8 mouse cellular contexts compared by ENCODE assay signal in genomic region chr5:145140611-145141010, GRCm38 (mm10). TPM values are rescaled to one million over a fixed set of nuclear protein-coding genes. Genes with fewer than 3 reads are reported as not detected.
DNase-seq lines count a peak whose midpoint lies in the region; ATAC-seq and TF ChIP-seq lines count a peak whose summit lies in the region.

No protein-coding gene starts in this region.

- H3K36me3 ChIP-seq in intestine, postnatal 0 days (ENCODE audit: control insufficient read depth, insufficient read depth): peaks cover 45% of the 10 kb centered on the region
- H3K36me3 ChIP-seq in midbrain, postnatal 0 days (ENCODE audit: insufficient read depth, low read length): peaks cover 29% of the 10 kb centered on the region

- peaks cover 12% of the 10 kb centered on the region for H3K4me1 ChIP-seq in embryonic fibroblast, embryonic 13.5 days (ENCODE audit: control insufficient read depth, insufficient read depth, low read length)
- peaks cover 9% of the 10 kb centered on the region for H3K4me1 ChIP-seq in intestine, postnatal 0 days (replicated peaks; ENCODE audit: control insufficient read depth, insufficient read depth, low read length)
- peaks cover 5% of the 10 kb centered on the region; the same call in 1 of the 2 replicates for H3K4me1 ChIP-seq in midbrain, postnatal 0 days (ENCODE audit: insufficient read depth, low read length)

- no peaks in the 10 kb centered on the region for H3K9me3 ChIP-seq in intestine, postnatal 0 days (ENCODE audit: control insufficient read depth)
- H3K9me3 ChIP-seq in midbrain, postnatal 0 days (ENCODE audit: low read length): no peaks in the 10 kb centered on the region

- intact Hi-C loops in heart, postnatal 36 days (cut with DNase I): loop anchor here (2.0 kb wide), 1 partner anchor 26 kb away; the partner anchor contains the start of genes Cpsf4 and Ptcd1

- peak; percentile 2 for ATAC-seq in CD4-positive, CD25-positive, alpha-beta regulatory T cell, adult 4 months
- peak; percentile 28; the same call in 1 of the 2 replicates for ATAC-seq in intestine, postnatal 0 days
- ATAC-seq in midbrain, postnatal 0 days (ENCODE audit: low FRiP score): no peak

- TF ChIP-seq POLR2A in embryonic fibroblast, embryonic 13.5 days (IDR thresholded peaks at IDR 0.05; ENCODE audit: low read depth, low read length): no peak

- TF ChIP-seq CTCF in embryonic fibroblast, embryonic 13.5 days (IDR thresholded peaks at IDR 0.05; ENCODE audit: borderline replicate concordance, insufficient read depth, low read length): no peak
- TF ChIP-seq CTCF in intestine, postnatal 0 days (IDR thresholded peaks at IDR 0.05; ENCODE audit: low read depth): no peak
- no peak for TF ChIP-seq CTCF in midbrain, postnatal 0 days (IDR thresholded peaks at IDR 0.05)

- peak overlapping the region; percentile 83 for H3K27ac ChIP-seq in embryonic fibroblast, embryonic 13.5 days (ENCODE audit: insufficient read depth, low read length)
- peak overlapping the region; percentile 86 for H3K27ac ChIP-seq in intestine, postnatal 0 days (ENCODE audit: low read depth, low read length)
- peak overlapping the region; percentile 89 for H3K27ac ChIP-seq in midbrain, postnatal 0 days (ENCODE audit: low read depth, low read length)

- peak overlapping the region; percentile 80 for H3K4me2 ChIP-seq in intestine, postnatal 0 days (replicated peaks; ENCODE audit: low read depth)
- H3K4me2 ChIP-seq in midbrain, postnatal 0 days (ENCODE audit: low read depth, low read length, poor library complexity, severe bottlenecking): peak overlapping the region; percentile 92

- under 1% methylated on average over 18 of the region's 18 CpGs for WGBS in intestine, postnatal 0 days
- WGBS in midbrain, postnatal 0 days: under 1% methylated on average over 18 of the region's 18 CpGs

- peak; percentile 92 for DNase-seq in heart, adult 11 months
- DNase-seq in heart, postnatal 36 days: no peak
- DNase-seq in midbrain, postnatal 0 days (ENCODE audit: low spot score): no peak
- DNase-seq in ovary, postnatal 10 days (ENCODE audit: low spot score): no peak
- no peak for DNase-seq in layer of hippocampus, adult 9-11 months

- peak overlapping the region; percentile 89 for H3K9ac ChIP-seq in intestine, postnatal 0 days (ENCODE audit: low read depth, low read length)
- H3K9ac ChIP-seq in midbrain, postnatal 0 days (replicated peaks; ENCODE audit: low read length, poor library complexity, severe bottlenecking): peak overlapping the region; percentile 88

- H3K4me3 ChIP-seq in embryonic fibroblast, embryonic 13.5 days (ENCODE audit: insufficient read depth, low read length): peak overlapping the region; percentile 92
- peak overlapping the region; percentile 84 for H3K4me3 ChIP-seq in intestine, postnatal 0 days (ENCODE audit: low read depth, low read length)
- peak overlapping the region; percentile 91 for H3K4me3 ChIP-seq in midbrain, postnatal 0 days (ENCODE audit: low read depth, low read length)

- H3K27me3 ChIP-seq in intestine, postnatal 0 days (replicated peaks; ENCODE audit: control insufficient read depth, insufficient read depth, low read length): no peaks in the 10 kb centered on the region
- no peaks in the 10 kb centered on the region for H3K27me3 ChIP-seq in midbrain, postnatal 0 days (ENCODE audit: insufficient read depth, low read length)

RNA-seq across cellular contexts. Expression of gene Bud31, which starts 0.4 kb away (rescaled TPM):
- 10 to 100 TPM; 59.5 to 61.1 TPM for total RNA-seq in heart, postnatal 36 days (2021)
- 100 to 1,000 TPM; 105 to 106 TPM for polyA plus RNA-seq in CD4-positive, CD25-positive, alpha-beta regulatory T cell, adult 4 months (2017; shearing (Covaris generic))
- polyA plus RNA-seq in embryonic fibroblast, embryonic 13.5 days (2011; ENCODE audit: insufficient read length, low read depth, missing spikeins): 174 and 194 TPM in 2 replicates
- polyA plus RNA-seq in intestine, postnatal 0 days (2015; fragmentation: Nextera tagmentation; extraction: Ambion mirVana): 155 and 160 TPM in 2 replicates
- 80.7 and 98.1 TPM in 2 replicates for total RNA-seq in midbrain, postnatal 0 days (2014; rRNA removed)
- 151 and 158 TPM in 2 replicates for polyA plus RNA-seq in midbrain, postnatal 0 days (2015; fragmentation: Nextera tagmentation; extraction: Ambion mirVana)

RNA-seq across cellular contexts. Expression of gene Pdap1, which starts 0.6 kb away (rescaled TPM):
- total RNA-seq in heart, postnatal 36 days (2021): 10 to 100 TPM; 39.3 to 45.7 TPM
- 10 to 100 TPM; 31.1 to 50.9 TPM for polyA plus RNA-seq in CD4-positive, CD25-positive, alpha-beta regulatory T cell, adult 4 months (2017; shearing (Covaris generic))
- 144 and 168 TPM in 2 replicates for polyA plus RNA-seq in embryonic fibroblast, embryonic 13.5 days (2011; ENCODE audit: insufficient read length, low read depth, missing spikeins)
- 49.4 and 55.5 TPM in 2 replicates for polyA plus RNA-seq in intestine, postnatal 0 days (2015; fragmentation: Nextera tagmentation; extraction: Ambion mirVana)
- 47.7 TPM in 2 replicates for total RNA-seq in midbrain, postnatal 0 days (2014; rRNA removed)
- 120 and 141 TPM in 2 replicates for polyA plus RNA-seq in midbrain, postnatal 0 days (2015; fragmentation: Nextera tagmentation; extraction: Ambion mirVana)

RNA-seq across cellular contexts. Expression of gene Ptcd1, which starts 26.3 kb away (rescaled TPM):
- 10 to 100 TPM; 28.5 to 42.2 TPM for total RNA-seq in heart, postnatal 36 days (2021)
- 10 to 100 TPM; 13.6 to 28.7 TPM for polyA plus RNA-seq in CD4-positive, CD25-positive, alpha-beta regulatory T cell, adult 4 months (2017; shearing (Covaris generic))
- 7.6 and 10.0 TPM in 2 replicates for polyA plus RNA-seq in embryonic fibroblast, embryonic 13.5 days (2011; ENCODE audit: insufficient read length, low read depth, missing spikeins)
- polyA plus RNA-seq in intestine, postnatal 0 days (2015; fragmentation: Nextera tagmentation; extraction: Ambion mirVana): 9.3 and 9.9 TPM in 2 replicates
- 27.9 and 28.5 TPM in 2 replicates for total RNA-seq in midbrain, postnatal 0 days (2014; rRNA removed)
- 20.3 and 20.6 TPM in 2 replicates for polyA plus RNA-seq in midbrain, postnatal 0 days (2015; fragmentation: Nextera tagmentation; extraction: Ambion mirVana)

RNA-seq across cellular contexts. Expression of gene Cpsf4, which starts 26.4 kb away (rescaled TPM):
- total RNA-seq in heart, postnatal 36 days (2021): 10 to 100 TPM; 11.4 to 11.7 TPM
- 10 to 100 TPM; 15.6 to 19.6 TPM for polyA plus RNA-seq in CD4-positive, CD25-positive, alpha-beta regulatory T cell, adult 4 months (2017; shearing (Covaris generic))
- 15.1 and 20.1 TPM in 2 replicates for polyA plus RNA-seq in embryonic fibroblast, embryonic 13.5 days (2011; ENCODE audit: insufficient read length, low read depth, missing spikeins)
- 23.1 and 23.4 TPM in 2 replicates for polyA plus RNA-seq in intestine, postnatal 0 days (2015; fragmentation: Nextera tagmentation; extraction: Ambion mirVana)
- 44.4 and 47.3 TPM in 2 replicates for total RNA-seq in midbrain, postnatal 0 days (2014; rRNA removed)
- 40.1 and 40.7 TPM in 2 replicates for polyA plus RNA-seq in midbrain, postnatal 0 days (2015; fragmentation: Nextera tagmentation; extraction: Ambion mirVana)

RNA-seq across cellular contexts. Expression of gene Arpc1b, which starts 26.6 kb away (rescaled TPM):
- total RNA-seq in heart, postnatal 36 days (2021): 10 to 100 TPM; 71.7 to 84.7 TPM
- polyA plus RNA-seq in CD4-positive, CD25-positive, alpha-beta regulatory T cell, adult 4 months (2017; shearing (Covaris generic)): 1,000 to 10,000 TPM in 1 of 2 experiments, 100 to 1,000 TPM in 1; 777 to 1,415 TPM
- 328 and 384 TPM in 2 replicates for polyA plus RNA-seq in embryonic fibroblast, embryonic 13.5 days (2011; ENCODE audit: insufficient read length, low read depth, missing spikeins)
- 573 and 610 TPM in 2 replicates for polyA plus RNA-seq in intestine, postnatal 0 days (2015; fragmentation: Nextera tagmentation; extraction: Ambion mirVana)
- total RNA-seq in midbrain, postnatal 0 days (2014; rRNA removed): 32.4 TPM in 2 replicates
- polyA plus RNA-seq in midbrain, postnatal 0 days (2015; fragmentation: Nextera tagmentation; extraction: Ambion mirVana): 53.7 and 56.0 TPM in 2 replicates
